Comparison of ENCODE assay signal across 22 mouse cellular contexts in the genomic region with DNA sequence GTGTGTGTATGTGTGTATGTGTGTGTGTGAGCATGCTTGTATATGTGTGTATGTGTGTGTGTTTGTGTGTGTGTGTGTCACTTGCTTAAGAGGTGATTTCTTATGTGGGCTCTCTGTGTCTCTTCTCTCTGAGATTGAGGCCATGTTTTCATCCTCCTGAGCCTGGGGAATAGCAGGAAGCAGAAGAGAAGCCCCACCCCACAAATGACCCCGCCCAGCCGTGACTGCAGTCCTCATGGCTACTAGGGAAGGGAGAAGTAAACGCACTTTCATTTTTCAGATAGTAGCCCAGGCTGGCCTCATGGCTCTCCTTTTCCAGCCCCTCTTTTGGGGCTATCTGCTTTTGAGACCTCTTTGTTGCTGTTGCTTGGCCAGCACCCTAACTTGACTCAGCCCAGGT.
"Had no signal": no experiment of that assay in that cellular context is flagged by ENCODE, and none has a peak within 500 bp of the region (broad histone marks: within the 10 kb centered on the region; RNA-seq: fewer than 3 reads in every experiment).

No protein-coding gene starts in this region.

- H3K9me3 ChIP-seq: kidney, embryonic 15.5 days; liver, embryonic 13.5 days; neural tube, embryonic 13.5 days; stomach, embryonic 15.5 days had no signal

- DNase-seq: kidney, adult 11 months; kidney, adult 8-10 months; kidney, postnatal 10 days; kidney, postnatal 36 days; layer of hippocampus, postnatal 36 days; liver, embryonic 13.5 days; lung, embryonic 14.5 days; lung, postnatal 36 days; retina, postnatal 1 day; right cerebral cortex, postnatal 25 days; spleen, adult 18-20 months; thymus, adult 2 months; thymus, postnatal 14 days; thymus, postnatal 4 days had no signal

- ATAC-seq: lung, postnatal 0 days; midbrain, embryonic 16.5 days had no signal

- H3K4me1 ChIP-seq: kidney, embryonic 15.5 days; midbrain, embryonic 12.5 days; neural tube, embryonic 13.5 days; stomach, embryonic 15.5 days had no signal

- H3K4me3 ChIP-seq: kidney, embryonic 15.5 days; left cerebral cortex, adult 2 months; liver, embryonic 13.5 days; midbrain, embryonic 12.5 days; myocyte; neural tube, embryonic 13.5 days; stomach, embryonic 15.5 days had no signal

- H3K27ac ChIP-seq: kidney, embryonic 15.5 days; left cerebral cortex, adult 2 months; liver, embryonic 13.5 days; midbrain, embryonic 12.5 days; neural tube, embryonic 13.5 days; stomach, embryonic 15.5 days had no signal

- H3K36me3 ChIP-seq: kidney, embryonic 15.5 days; liver, embryonic 13.5 days; midbrain, embryonic 12.5 days; stomach, embryonic 15.5 days had no signal

- H3K4me2 ChIP-seq: kidney, embryonic 15.5 days; liver, embryonic 13.5 days; lung, embryonic 14.5 days; midbrain, embryonic 12.5 days; neural tube, embryonic 13.5 days; stomach, embryonic 15.5 days had no signal

- H3K27me3 ChIP-seq: kidney, embryonic 15.5 days; liver, embryonic 13.5 days; midbrain, embryonic 12.5 days; neural tube, embryonic 13.5 days; stomach, embryonic 15.5 days had no signal

- H3K9ac ChIP-seq: kidney, embryonic 15.5 days; liver, embryonic 13.5 days; lung, embryonic 14.5 days; midbrain, embryonic 12.5 days; neural tube, embryonic 13.5 days; stomach, embryonic 15.5 days had no signal
